Mouse (Mus musculus) E14TG2a.4 (cell line): ENCODE data around the gene Foxp1.

ENCODE experiments used
- CTCF ChIP-seq: conservative IDR thresholded peaks from 2 replicates; pipeline ENCODE4 v1.5.1; 2014; ENCODE audit warnings: low read length
- NANOG ChIP-seq: IDR thresholded peaks from 2 replicates; pipeline ENCODE4 v1.6.1; 2014; ENCODE audit warnings: borderline replicate concordance, low read length, mixed read lengths
- POU5F1 ChIP-seq: IDR thresholded peaks from 2 replicates; pipeline ENCODE4 v1.6.1; 2014; ENCODE audit warnings: low read length, borderline replicate concordance

- TF ChIP-seq CTCF (no peak), POU5F1 (no peak), NANOG (no peak)
These were observed 212.9 kb downstream of the Foxp1 start for GRCm38 (mm10) chr6:99309466-99310170.
